Mouse (Mus musculus): ENCODE measurements around the gene Tlr7.
"Not testable (repeated sequence)": the region's sequence is repeated elsewhere in the genome, so short reads cannot be mapped to it uniquely, and the experiment has no call there.

Gene Tlr7

GRCm38 (mm10) chrX:167302061-167302460 lies 28.3 kb downstream of the Tlr7 start:
- intact Hi-C loops (cut with DNase I) = not testable (repeated sequence)

- intact Hi-C loops (cut with DNase I) = no loop called here
These were observed 53.4 kb downstream of the Tlr7 start for GRCm38 (mm10) chrX:167276953-167277352.

- intact Hi-C loops (cut with DNase I) = no loop called here
These were observed 53.8 kb downstream of the Tlr7 start for GRCm38 (mm10) chrX:167276551-167276950.

- intact Hi-C loops (cut with DNase I) = no loop called here
These were observed 66.3 kb downstream of the Tlr7 start, which contains the start of gene Tlr8 for GRCm38 (mm10) chrX:167264086-167264485. Gene Tlr8, minus strand, starts transcription at chrX:167264329.

GRCm38 (mm10) chrX:167263530-167263929 lies 66.8 kb downstream of the Tlr7 start:
- intact Hi-C loops (cut with DNase I) = no loop called here
